Mouse (Mus musculus) kidney, adult 2 months (tissue): Measurements from ENCODE around the gene Ubr7. TPM values are rescaled to one million over a fixed set of nuclear protein-coding genes. Genes with fewer than 3 reads are reported as not detected.
A peak's percentile ranks its signal among the peaks of the same experiment; 100 is the strongest.

Experiments used
- DNase-seq: peaks from one replicate; pipeline ENCODE4 v3.0.0; 2021
- H3K27ac ChIP-seq: fragments of 200-500 bp; 2 replicates; pipeline ENCODE4 v1.5.1; 2012; ENCODE audit warnings: low read depth, low read length, control low read depth, inconsistent platforms; ENCODE audit not compliant: insufficient read depth
- H3K27me3 ChIP-seq: fragments of 200-500 bp; replicated peaks from 2 replicates; pipeline ENCODE4 v1.6.1; 2012; ENCODE audit warnings: mild to moderate bottlenecking, moderate library complexity, low read length, inconsistent platforms; ENCODE audit not compliant: control insufficient read depth, insufficient read depth
- H3K36me3 ChIP-seq: fragments of 200-500 bp; 2 replicates; pipeline ENCODE4 v1.6.1; 2012; ENCODE audit warnings: mild to moderate bottlenecking, moderate library complexity, low read length, inconsistent platforms; ENCODE audit not compliant: control insufficient read depth, insufficient read depth
- H3K4me1 ChIP-seq: fragments of 200-500 bp; 2 replicates; pipeline ENCODE4 v1.6.1; 2011; ENCODE audit warnings: low read length; ENCODE audit not compliant: control insufficient read depth, insufficient read depth
- H3K4me3 ChIP-seq: fragments of 200-500 bp; 2 replicates; pipeline ENCODE4 v1.5.1; 2011; ENCODE audit warnings: mild to moderate bottlenecking, low read depth, low read length, control low read depth; ENCODE audit not compliant: insufficient read depth
- CTCF ChIP-seq: fragments of 200-500 bp; conservative IDR thresholded peaks from 2 replicates; pipeline ENCODE4 v1.5.1; 2011; ENCODE audit warnings: low read depth, mild to moderate bottlenecking, control low read depth, low read length, moderate library complexity, mixed read lengths; ENCODE audit not compliant: insufficient read depth, insufficient read length
- POLR2A ChIP-seq: fragments of 200-500 bp; IDR thresholded peaks from one replicate; pipeline ENCODE4 v1.6.1; 2011; ENCODE audit warnings: low read depth, low read length, control low read depth
- WGBS: fragments of 180-500 bp; shearing (Covaris S2); methylation state at CpG from one replicate; pipeline ENCODE4 v1.1.7; 2018; 5-methylcytosine and 5-hydroxymethylcytosine counted together
- polyA plus RNA-seq: library from polyadenylated mRNA; depleted of rRNA; stranded (reverse); fragments of >200 nt; gene quantifications from 2 replicates; pipeline ENCODE4 v1.2.3, GENCODE M21; 2012; rRNA removed

Ubr7 gene
- polyA plus RNA-seq: 12.2 and 14.8 TPM in 2 replicates

DNA sequence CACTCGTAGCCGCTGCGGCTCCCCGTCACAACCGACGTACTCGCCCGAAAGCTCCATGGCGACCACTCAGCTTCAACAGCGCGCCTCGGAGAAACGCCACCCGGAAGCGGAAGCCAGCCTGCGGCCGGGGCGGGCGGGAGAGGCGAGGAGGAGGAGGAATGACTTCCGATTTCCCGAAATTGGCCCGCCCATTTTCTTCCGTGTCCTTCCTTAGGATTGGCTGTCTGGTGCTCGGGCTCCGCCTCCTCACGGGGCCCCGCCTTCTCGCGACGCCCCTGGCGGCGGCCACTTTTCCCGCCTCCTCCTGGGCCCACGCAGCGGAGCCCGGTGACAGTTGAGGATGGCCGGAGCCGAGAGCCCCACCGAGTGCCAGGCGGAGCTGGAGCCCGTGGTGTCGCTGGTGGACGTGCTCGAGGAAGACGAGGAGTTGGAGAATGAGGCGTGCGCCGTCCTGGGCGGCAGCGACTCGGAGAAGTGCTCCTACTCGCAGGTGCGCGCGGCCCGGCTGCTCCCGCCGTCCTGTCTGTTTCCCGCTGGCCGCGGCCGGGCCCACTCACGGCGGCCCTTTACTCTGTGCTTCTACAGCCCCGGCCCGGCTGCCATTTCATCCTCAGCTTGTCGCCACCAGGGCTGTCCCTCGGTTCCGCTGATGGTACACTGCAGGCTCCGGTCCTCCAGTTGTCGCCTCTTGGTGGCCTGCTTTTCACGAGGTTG lies at the start of gene Ubr7, which contains the start of the genes Gm28051 and Gon7:
TSS of gene Ubr7 (plus strand) at position 279 of the 714 bp plus-strand sequence.
TSS of gene Gm28051 (minus strand) at position 77 of the 714 bp plus-strand sequence.
TSS of gene Gon7 (minus strand) at position 115 of the 714 bp plus-strand sequence.
- under 1% methylated on average over 73 of the region's 73 CpGs for WGBS
- Histone ChIP-seq H3K36me3 (no peaks in the 10 kb centered on the region; the same call in 1 of the 2 replicates), H3K27ac (peak within 1 kb of the TSS; percentile 64), H3K4me3 (peak within 1 kb of the TSS; percentile 96), H3K27me3 (no peaks in the 10 kb centered on the region), H3K4me1 (peaks cover 5% of the 10 kb centered on the region)
- peak; percentile 34; the same call in 1 of the 2 replicates for TF ChIP-seq CTCF
- no peak for TF ChIP-seq POLR2A
- DNase-seq: peak; percentile 98

GRCm38 (mm10) chr12:102708220-102708619 lies 49.5 kb upstream of the Ubr7 start:
- H3K36me3 ChIP-seq: no peaks in the 10 kb centered on the region
- 58% methylated on average over 11 of the region's 11 CpGs for WGBS
- no peak overlapping the region for H3K27ac ChIP-seq
- TF ChIP-seq CTCF (peak; percentile 45; the same call in 1 of the 2 replicates), POLR2A (no peak)
- DNase-seq: peak; percentile 17
- no peaks in the 10 kb centered on the region for H3K27me3 ChIP-seq
- H3K4me3 ChIP-seq: no peak overlapping the region
- 0 out of 2 replicates have a peak, but pooled peaks cover 3% of the 10 kb centered on the region for H3K4me1 ChIP-seq

DNA sequence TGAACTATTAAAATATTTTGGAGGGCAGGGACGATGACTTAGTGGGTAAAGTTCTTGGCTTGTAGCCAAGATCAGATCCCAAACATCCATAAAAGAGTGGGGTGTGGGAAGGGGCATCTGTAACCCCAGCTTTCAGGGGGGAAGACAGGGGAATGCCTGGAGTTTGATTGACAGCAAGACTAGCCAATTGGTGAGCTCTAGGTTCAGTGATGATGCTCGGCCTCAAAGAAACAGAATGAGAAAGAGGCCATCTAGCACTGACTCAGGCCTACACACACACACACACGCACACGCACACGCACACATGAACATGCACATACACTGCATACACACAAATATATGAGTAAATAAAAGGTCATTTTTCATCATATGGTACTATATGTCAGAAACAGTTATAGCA lies 47.9 kb upstream of the Ubr7 start:
- Histone ChIP-seq H3K36me3 (no peaks in the 10 kb centered on the region), H3K4me3 (no peak overlapping the region), H3K4me1 (no peaks in the 10 kb centered on the region), H3K27ac (no peak overlapping the region), H3K27me3 (no peaks in the 10 kb centered on the region)
- whole genome bisulfite sequencing: 88% methylated on average over 5 of the region's 5 CpGs
- TF ChIP-seq CTCF (no peak), POLR2A (no peak)
- no peak for DNase-seq

GRCm38 (mm10) chr12:102710851-102711375 lies 46.9 kb upstream of the Ubr7 start:
- Histone ChIP-seq H3K4me1 (no peaks in the 10 kb centered on the region), H3K27ac (no peak overlapping the region), H3K27me3 (no peaks in the 10 kb centered on the region), H3K4me3 (no peak overlapping the region), H3K36me3 (no peaks in the 10 kb centered on the region)
- no peak for TF ChIP-seq POLR2A
- no peak for TF ChIP-seq CTCF
- 65% methylated on average over 4 of the region's 4 CpGs for WGBS
- DNase-seq: no peak

GRCm38 (mm10) chr12:102713153-102713865 lies 44.5 kb upstream of the Ubr7 start:
- no peak overlapping the region for H3K27ac ChIP-seq
- no peak for DNase-seq
- no peaks in the 10 kb centered on the region for H3K4me1 ChIP-seq
- 60% methylated on average over 20 of the region's 20 CpGs for WGBS
- no peak for TF ChIP-seq POLR2A
- TF ChIP-seq CTCF: no peak
- no peaks in the 10 kb centered on the region for H3K36me3 ChIP-seq
- no peaks in the 10 kb centered on the region for H3K27me3 ChIP-seq
- H3K4me3 ChIP-seq: no peak overlapping the region

DNA sequence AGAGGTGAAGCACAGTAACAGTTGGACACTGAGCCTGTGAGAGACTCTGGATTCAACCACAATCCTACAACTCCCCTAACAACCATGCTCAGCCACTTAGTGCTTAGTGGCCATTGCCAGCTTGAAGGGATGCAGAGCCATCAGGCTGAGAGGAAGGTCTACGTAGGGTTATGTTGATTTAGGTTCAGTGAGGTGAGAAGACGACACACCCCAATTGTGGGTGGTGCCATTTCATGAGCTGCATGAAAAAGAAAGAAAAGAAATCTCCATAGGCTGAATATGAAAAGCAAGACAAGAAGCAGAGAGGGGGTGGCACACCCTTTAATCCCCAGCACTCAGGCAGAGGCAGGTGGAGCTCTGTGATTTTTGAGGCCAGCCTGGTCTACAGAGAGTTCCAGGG lies 43.7 kb upstream of the Ubr7 start:
- TF ChIP-seq POLR2A (no peak), CTCF (no peak)
- WGBS: 87% methylated on average over 2 of the region's 2 CpGs
- Histone ChIP-seq H3K27me3 (no peaks in the 10 kb centered on the region), H3K4me3 (no peak overlapping the region), H3K36me3 (no peaks in the 10 kb centered on the region), H3K27ac (no peak overlapping the region), H3K4me1 (no peaks in the 10 kb centered on the region)
- no peak for DNase-seq

DNA sequence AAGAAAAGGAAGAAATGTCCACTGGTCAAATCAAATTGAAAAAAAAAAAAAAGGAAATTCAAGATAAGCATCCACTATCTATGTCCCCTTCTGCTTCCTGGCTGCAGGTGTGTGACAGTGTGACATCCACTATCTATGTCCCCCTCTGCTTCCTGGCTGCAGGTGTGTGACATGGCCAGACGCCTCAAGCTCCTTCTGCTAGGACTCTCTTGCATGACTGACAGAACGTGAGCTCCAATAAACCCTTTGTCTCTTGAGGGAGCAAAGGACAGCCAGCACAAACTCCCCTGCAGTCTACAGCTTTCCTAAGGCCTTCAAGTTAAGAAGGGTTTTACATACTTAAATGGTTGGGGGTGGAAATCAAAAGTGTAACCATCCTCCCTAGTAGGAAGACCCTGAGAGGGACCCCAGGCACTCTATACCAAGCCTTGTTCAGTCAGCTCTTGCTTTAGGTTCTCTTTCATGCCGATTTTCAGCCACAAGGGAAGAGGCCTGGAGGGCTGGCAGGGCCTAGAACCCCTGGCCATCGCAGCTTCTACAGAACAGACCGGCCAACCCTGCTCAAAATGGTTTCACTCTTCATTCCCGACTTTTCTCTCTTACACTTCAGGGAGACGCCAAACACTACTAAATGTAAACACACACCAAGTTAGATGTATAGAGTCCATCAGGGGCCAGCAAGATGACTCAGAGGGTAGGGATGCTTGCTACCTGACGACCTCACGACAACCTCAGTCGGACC lies 42.9 kb upstream of the Ubr7 start:
- H3K4me3 ChIP-seq: no peak overlapping the region
- no peak for TF ChIP-seq POLR2A
- no peak for TF ChIP-seq CTCF
- DNase-seq: no peak
- H3K27ac ChIP-seq: no peak overlapping the region
- no peaks in the 10 kb centered on the region for H3K36me3 ChIP-seq
- WGBS: 90% methylated on average over 10 of the region's 10 CpGs
- no peaks in the 10 kb centered on the region for H3K4me1 ChIP-seq
- H3K27me3 ChIP-seq: no peaks in the 10 kb centered on the region
